Mouse (Mus musculus) liver, embryonic 15.5 days (tissue): ENCODE measurements around the gene Phf10. TPM values are rescaled to one million over a fixed set of nuclear protein-coding genes. Genes with fewer than 3 reads are reported as not detected.
"Not testable (repeated sequence)": the region's sequence is repeated elsewhere in the genome, so short reads cannot be mapped to it uniquely, and the experiment has no call there.

ENCODE experiments used
- ATAC-seq: fragments of 200-750 bp; cut with Nextera tagmentation; 2 replicates; pipeline ENCODE4 v1.8.0; 2017; ENCODE audit warnings: moderate number of reproducible peaks, mild to moderate bottlenecking, moderate library complexity; ENCODE audit not compliant: insufficient read depth
- H3K27ac ChIP-seq: fragments of 300-500 bp; sonication (generic); replicated peaks from 2 replicates; pipeline ENCODE4 v1.5.1; 2015; ENCODE audit warnings: mild to moderate bottlenecking, inconsistent platforms
- H3K27me3 ChIP-seq: fragments of 300-500 bp; sonication (generic); 2 replicates; pipeline ENCODE4 v1.6.1; 2015; ENCODE audit warnings: mild to moderate bottlenecking, inconsistent platforms
- H3K36me3 ChIP-seq: fragments of 300-500 bp; sonication (generic); replicated peaks from 2 replicates; pipeline ENCODE4 v1.6.1; 2015; ENCODE audit warnings: moderate library complexity, mild to moderate bottlenecking, inconsistent platforms
- H3K4me1 ChIP-seq: fragments of 300-500 bp; sonication (generic); replicated peaks from 2 replicates; pipeline ENCODE4 v1.6.1; 2015; ENCODE audit warnings: inconsistent platforms
- H3K4me2 ChIP-seq: fragments of 300-500 bp; sonication (generic); 2 replicates; pipeline ENCODE4 v1.6.1; 2015; ENCODE audit warnings: moderate library complexity, mild to moderate bottlenecking, inconsistent platforms
- H3K4me3 ChIP-seq: fragments of 300-500 bp; sonication (generic); replicated peaks from 2 replicates; pipeline ENCODE4 v1.5.1; 2015; ENCODE audit warnings: mild to moderate bottlenecking, inconsistent platforms
- H3K9ac ChIP-seq: fragments of 300-500 bp; sonication (generic); 2 replicates; pipeline ENCODE4 v1.6.1; 2015; ENCODE audit warnings: moderate library complexity, mild to moderate bottlenecking, inconsistent platforms
- H3K9me3 ChIP-seq: fragments of 300-500 bp; sonication (generic); replicated peaks from 2 replicates; pipeline ENCODE4 v1.6.1; 2016; ENCODE audit warnings: inconsistent platforms
- WGBS: fragments of 180-500 bp; shearing (Covaris S2); methylation state at CpG from one replicate; pipeline ENCODE4 v1.1.7; 2015; ENCODE audit warnings: mixed read lengths; ENCODE audit not compliant: insufficient replicate concordance; 5-methylcytosine and 5-hydroxymethylcytosine counted together
- polyA plus RNA-seq: library from polyadenylated mRNA; unstranded; fragments of >200 nt; fragmentation: Nextera tagmentation; extraction: Ambion mirVana; gene quantifications from 2 replicates; pipeline ENCODE4 v1.2.1, GENCODE M21; 2015

Gene Phf10
- polyA plus RNA-seq, 1 experiment from 2014 or later = 93.2 TPM

DNA sequence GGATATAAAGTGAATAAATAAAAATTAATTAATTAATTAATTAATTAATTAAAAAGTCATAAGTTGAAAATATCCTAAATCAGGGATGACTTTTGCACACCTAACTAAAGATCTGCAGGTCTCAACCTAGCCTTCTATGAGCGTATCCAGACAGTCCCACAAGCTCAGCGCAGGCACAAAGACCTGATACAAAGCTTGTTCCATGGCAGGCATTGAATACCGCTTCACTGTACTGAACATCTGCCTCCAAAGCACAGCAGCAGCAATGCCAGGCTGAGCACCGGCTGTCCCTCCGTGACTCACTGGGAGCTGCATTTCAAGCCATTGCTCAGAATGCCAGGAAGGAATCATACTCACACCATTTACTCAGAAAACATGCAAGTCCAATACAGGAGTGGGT lies 50.3 kb downstream of the Phf10 start:
- WGBS = 80% methylated on average over 5 of the region's 5 CpGs
- Histone ChIP-seq H3K36me3 (no peaks in the 10 kb centered on the region), H3K4me1 (no peaks in the 10 kb centered on the region), H3K9ac (no peak overlapping the region), H3K9me3 (no peaks in the 10 kb centered on the region), H3K4me3 (no peak overlapping the region), H3K27me3 (0 out of 2 replicates have a peak, but pooled peaks cover 4% of the 10 kb centered on the region), H3K4me2 (no peak overlapping the region), H3K27ac (no peak overlapping the region)
- ATAC-seq = no peak

DNA sequence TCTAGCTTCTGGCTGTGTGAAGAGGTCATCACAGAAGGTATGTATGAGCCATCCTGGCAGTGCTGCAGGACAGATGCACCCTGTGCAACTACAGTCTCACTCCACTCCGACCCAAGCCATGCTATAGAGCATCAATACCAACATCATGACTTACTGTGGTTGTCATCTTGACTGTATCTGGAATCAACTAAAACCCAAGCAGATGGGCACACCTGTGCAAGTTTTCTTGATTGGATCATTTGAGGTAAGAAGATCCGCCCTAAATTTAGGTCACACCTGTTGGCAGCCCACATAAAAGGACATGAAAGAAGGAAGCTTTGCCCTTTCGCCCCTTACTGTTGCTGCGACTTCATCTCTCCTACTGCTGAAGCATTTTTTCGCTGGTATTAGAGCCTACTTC lies 51.7 kb downstream of the Phf10 start:
- no peaks in the 10 kb centered on the region for H3K4me1 ChIP-seq
- no peaks in the 10 kb centered on the region for H3K9me3 ChIP-seq
- H3K9ac ChIP-seq = no peak overlapping the region
- 0 out of 2 replicates have a peak, but pooled peaks cover 4% of the 10 kb centered on the region for H3K27me3 ChIP-seq
- 64% methylated on average over 5 of the region's 5 CpGs for WGBS
- no peak overlapping the region for H3K4me2 ChIP-seq
- no peak overlapping the region for H3K4me3 ChIP-seq
- H3K27ac ChIP-seq = no peak overlapping the region
- no peaks in the 10 kb centered on the region for H3K36me3 ChIP-seq
- no peak for ATAC-seq

DNA sequence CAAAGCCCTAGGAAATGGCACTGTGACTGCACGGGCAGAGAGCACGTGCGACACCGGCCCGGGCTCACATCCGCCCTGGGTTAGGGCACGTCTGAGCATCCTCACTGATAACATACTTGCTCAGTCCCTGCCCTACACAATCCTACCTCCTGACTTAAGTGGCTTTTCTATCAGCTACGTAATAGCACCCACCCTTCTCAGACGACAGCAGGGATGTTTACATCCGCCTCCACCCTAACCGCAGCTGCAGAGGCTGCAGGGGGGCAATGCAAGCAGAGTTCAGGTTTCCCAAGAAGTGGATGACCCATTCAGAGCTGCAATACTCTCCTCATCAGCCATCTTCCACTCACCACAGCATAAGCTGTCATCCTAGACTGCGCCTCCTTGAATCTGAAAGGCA lies 53.9 kb downstream of the Phf10 start:
- 62% methylated on average over 12 of the region's 12 CpGs for WGBS
- H3K36me3 ChIP-seq = no peaks in the 10 kb centered on the region
- H3K9ac ChIP-seq = no peak overlapping the region
- H3K27ac ChIP-seq = no peak overlapping the region
- no peak overlapping the region for H3K4me3 ChIP-seq
- no peak overlapping the region for H3K4me2 ChIP-seq
- 0 out of 2 replicates have a peak, but pooled peaks cover 4% of the 10 kb centered on the region for H3K27me3 ChIP-seq
- H3K4me1 ChIP-seq = no peaks in the 10 kb centered on the region
- H3K9me3 ChIP-seq = no peaks in the 10 kb centered on the region
- ATAC-seq = no peak

DNA sequence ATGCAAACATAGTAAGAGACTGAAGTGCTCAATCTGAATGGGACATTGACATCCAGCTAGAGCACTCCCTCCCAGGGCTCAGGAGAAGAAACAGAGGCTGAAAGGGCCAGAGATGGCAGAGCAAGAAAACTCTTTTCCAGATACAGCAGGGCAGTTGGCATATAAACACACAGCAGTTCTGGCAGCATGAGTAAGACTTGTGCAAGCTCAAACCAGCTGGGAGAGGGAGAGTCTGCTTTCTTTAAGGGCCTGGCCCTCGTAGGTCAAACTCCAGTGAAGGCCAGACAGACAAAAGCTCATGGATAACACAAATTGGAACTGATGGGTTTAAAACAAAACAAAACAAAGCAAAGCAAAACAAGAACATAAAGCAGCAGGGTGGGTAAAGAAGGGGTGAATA lies 54.5 kb downstream of the Phf10 start:
- Histone ChIP-seq H3K9ac (no peak overlapping the region), H3K36me3 (no peaks in the 10 kb centered on the region), H3K4me1 (no peaks in the 10 kb centered on the region), H3K4me2 (no peak overlapping the region), H3K9me3 (no peaks in the 10 kb centered on the region), H3K27ac (no peak overlapping the region), H3K4me3 (no peak overlapping the region), H3K27me3 (0 out of 2 replicates have a peak, but pooled peaks cover 4% of the 10 kb centered on the region)
- 15% methylated on average over 1 of the region's 1 CpGs for WGBS
- no peak for ATAC-seq

DNA sequence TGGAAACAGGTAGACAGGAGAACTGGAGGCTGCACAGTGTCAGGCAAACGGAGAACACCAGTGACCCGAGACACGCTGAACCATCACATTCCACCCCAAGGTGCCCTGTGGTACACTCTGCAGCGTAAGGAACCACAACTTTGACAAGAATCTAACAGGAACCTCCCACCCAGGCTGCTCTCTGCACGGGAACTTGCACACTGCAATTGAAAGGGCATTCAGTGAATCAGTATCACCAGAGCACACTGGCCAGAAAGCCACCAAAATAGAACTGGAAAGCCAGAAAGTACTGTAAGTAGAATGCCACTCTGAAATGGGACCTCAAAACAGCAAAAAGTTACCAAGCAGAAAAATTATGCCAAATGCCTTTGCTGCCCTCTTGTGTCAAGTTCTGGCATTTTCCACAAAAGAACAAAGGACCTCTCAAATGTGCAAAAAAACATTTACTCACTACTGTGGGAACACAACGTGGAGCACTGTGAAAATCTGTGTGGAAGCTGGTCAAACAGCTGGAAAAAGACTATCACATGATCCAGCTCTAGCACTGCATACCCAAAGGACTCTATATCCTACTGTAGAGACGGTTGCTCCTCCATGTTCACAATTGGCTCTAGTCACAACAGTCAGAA lies 56.3 kb downstream of the Phf10 start:
- Histone ChIP-seq H3K4me2 (no peak overlapping the region), H3K27ac (no peak overlapping the region), H3K27me3 (0 out of 2 replicates have a peak, but pooled peaks cover 4% of the 10 kb centered on the region), H3K9me3 (no peaks in the 10 kb centered on the region), H3K4me1 (no peaks in the 10 kb centered on the region), H3K36me3 (no peaks in the 10 kb centered on the region), H3K4me3 (no peak overlapping the region), H3K9ac (no peak overlapping the region)
- no peak for ATAC-seq
- 32% methylated on average over 7 of the region's 7 CpGs for WGBS

DNA sequence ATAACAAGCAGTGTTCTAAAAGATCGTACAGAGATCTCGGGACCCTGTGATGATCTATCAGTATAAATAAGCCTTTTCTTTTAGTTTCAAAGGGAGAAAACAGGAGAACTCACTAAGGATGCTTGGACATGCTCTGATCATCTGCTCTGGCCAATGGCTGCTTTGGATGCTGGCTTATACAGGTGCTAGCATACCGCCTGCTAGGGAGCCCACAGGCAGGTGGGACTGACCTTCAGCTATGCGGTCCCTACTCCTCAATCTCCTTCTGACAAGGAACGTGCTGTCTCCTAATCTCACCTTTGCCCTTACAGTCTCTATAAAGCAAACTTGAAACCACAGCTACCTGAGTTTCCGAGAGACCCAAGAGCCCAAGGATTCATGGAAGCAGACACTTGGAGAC lies 56.9 kb downstream of the Phf10 start:
- ATAC-seq = no peak

DNA sequence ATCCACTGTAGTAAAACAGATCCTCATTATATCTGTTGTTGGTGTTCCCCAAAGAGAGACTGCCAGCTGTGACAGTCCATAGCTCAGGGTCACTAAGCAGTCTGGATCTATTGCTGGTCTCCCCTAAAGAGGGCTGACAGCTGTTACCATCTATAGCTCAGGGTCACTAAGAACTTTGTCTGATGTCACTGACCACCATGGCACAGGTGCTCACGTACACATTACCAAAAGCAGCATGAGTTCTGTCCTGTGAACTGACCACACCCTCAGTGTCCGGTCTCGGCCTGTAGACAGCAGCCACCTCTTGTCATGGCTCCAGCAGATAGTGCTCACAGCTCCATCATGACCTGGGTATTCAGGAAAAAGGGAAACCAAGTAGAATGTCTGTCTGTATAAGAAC lies 57.9 kb downstream of the Phf10 start:
- 58% methylated on average over 3 of the region's 3 CpGs for WGBS
- ATAC-seq = no peak

More for the DNA sequence above, 56.9 kb downstream of the Phf10 start:
- Histone ChIP-seq H3K4me1 (no peaks in the 10 kb centered on the region), H3K4me3 (no peak overlapping the region), H3K36me3 (no peaks in the 10 kb centered on the region), H3K9me3 (no peaks in the 10 kb centered on the region), H3K9ac (no peak overlapping the region), H3K27me3 (0 out of 2 replicates have a peak, but pooled peaks cover 4% of the 10 kb centered on the region), H3K27ac (no peak overlapping the region), H3K4me2 (no peak overlapping the region)
- WGBS = 65% methylated on average over 6 of the region's 6 CpGs

DNA sequence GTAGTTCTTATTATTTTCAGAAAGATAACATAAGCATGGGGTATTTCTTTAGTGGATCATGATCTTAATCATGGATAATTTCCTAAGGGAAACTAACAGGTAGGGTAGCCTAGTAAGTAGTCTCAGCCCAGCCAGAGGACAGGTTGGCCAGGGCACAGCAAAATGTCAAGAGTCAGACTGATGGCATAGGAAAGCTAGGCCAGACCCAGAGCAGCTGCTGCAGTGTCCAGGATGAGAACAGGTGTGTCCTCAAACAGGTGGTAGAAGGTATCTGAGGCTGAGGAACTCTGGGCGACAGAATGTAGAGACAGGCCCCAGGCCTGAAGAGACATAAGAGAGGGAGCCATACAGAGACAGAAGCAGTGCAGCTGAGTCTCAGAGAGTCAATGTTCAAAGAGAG lies 62.1 kb downstream of the Phf10 start:
- Histone ChIP-seq H3K9me3 (no peaks in the 10 kb centered on the region), H3K27me3 (no peaks in the 10 kb centered on the region), H3K4me3 (no peak overlapping the region), H3K36me3 (no peaks in the 10 kb centered on the region), H3K4me2 (no peak overlapping the region), H3K27ac (no peak overlapping the region), H3K4me1 (no peaks in the 10 kb centered on the region), H3K9ac (no peak overlapping the region)
- WGBS = 35% methylated on average over 1 of the region's 1 CpGs
- ATAC-seq = no peak

More for the DNA sequence above, 57.9 kb downstream of the Phf10 start:
- 0 out of 2 replicates have a peak, but pooled peaks cover 4% of the 10 kb centered on the region for H3K27me3 ChIP-seq
- H3K4me2 ChIP-seq = no peak overlapping the region
- H3K4me3 ChIP-seq = no peak overlapping the region
- H3K27ac ChIP-seq = no peak overlapping the region
- no peaks in the 10 kb centered on the region for H3K4me1 ChIP-seq
- no peaks in the 10 kb centered on the region for H3K9me3 ChIP-seq
- no peak overlapping the region for H3K9ac ChIP-seq
- H3K36me3 ChIP-seq = no peaks in the 10 kb centered on the region

DNA sequence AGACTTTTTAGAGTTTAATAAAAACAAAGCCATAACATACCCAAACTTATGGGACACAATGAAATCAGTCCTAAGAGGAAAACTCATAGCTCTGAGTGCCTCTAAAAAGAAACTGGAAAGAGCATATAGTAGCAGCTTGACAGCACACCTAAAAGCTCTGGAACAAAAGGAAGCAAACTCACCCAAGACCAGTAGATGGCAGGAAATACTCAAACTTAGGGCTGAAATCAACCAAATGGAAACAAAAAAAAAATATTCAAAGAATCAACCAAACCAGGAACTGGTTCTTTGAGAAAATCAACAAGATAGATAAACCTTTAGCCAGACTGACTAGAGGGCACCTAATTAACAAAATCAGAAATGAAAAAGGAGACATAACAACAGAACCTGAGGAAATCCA lies 66.0 kb downstream of the Phf10 start:
- not testable (repeated sequence) for H3K4me1 ChIP-seq, H3K27ac ChIP-seq, H3K9ac ChIP-seq, H3K9me3 ChIP-seq, H3K4me3 ChIP-seq, ATAC-seq, H3K36me3 ChIP-seq, H3K4me2 ChIP-seq, H3K27me3 ChIP-seq

Other genes with a start within 250 kb of the Phf10 start
- gene Wdr27, start 18.1 kb downstream of the Phf10 start, polyA plus RNA-seq = 0.98 and 0.99 TPM in 2 replicates
- 11.9 and 12.2 TPM in 2 replicates for gene 1600012H06Rik, start 18.1 kb downstream of the Phf10 start, polyA plus RNA-seq
- gene 9030025P20Rik, start 17.2 kb upstream of the Phf10 start, polyA plus RNA-seq = 3.7 and 5.1 TPM in 2 replicates
- 0.53 and 0.91 TPM in 2 replicates for gene Gm3417, start 17.5 kb upstream of the Phf10 start, polyA plus RNA-seq
- 2.5 and 3.4 TPM in 2 replicates for gene Gm3435, start 48.9 kb upstream of the Phf10 start, polyA plus RNA-seq
- 22.4 and 23.9 TPM in 2 replicates for gene Ermard, start 79.9 kb upstream of the Phf10 start, polyA plus RNA-seq
- 2.3 and 2.8 TPM in 2 replicates for gene Tcte3, start 80.2 kb upstream of the Phf10 start, polyA plus RNA-seq
- 1.8 and 3.4 TPM in 2 replicates for gene Gm3448, start 80.3 kb upstream of the Phf10 start, polyA plus RNA-seq